Mouse (Mus musculus): Measurements from ENCODE around the gene Gpr88.

Gene Gpr88

DNA sequence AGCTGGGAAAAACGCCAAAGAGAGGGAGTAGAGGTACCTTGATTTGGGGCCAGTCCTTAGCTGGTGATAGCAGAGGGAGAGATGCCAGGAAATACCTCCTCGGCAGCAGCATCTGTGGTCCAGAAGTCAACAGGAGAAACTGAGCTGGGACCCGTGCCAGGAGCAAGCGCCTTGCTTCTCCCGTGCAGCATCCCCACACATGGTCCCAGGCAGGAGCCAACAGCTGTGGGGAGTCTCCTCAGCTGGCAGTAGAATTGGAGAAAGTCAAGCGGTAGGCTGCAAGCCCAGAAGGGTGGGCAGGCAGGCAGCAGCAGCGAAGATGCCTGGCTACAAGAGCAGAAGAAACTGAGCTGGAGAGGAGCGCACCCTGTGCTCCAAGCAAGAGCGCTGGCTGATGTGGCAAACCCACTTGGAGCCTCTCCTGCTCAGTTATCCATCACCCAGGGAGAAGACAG lies at the start of gene Gpr88:
TSS of gene Gpr88 (minus strand) at position 427 of the 455 bp plus-strand sequence.
- no peak for TF ChIP-seq GATA4 (IDR thresholded peaks at IDR 0.05; ENCODE audit: insufficient replicate concordance, low read length)

GRCm38 (mm10) chr3:116302581-116302980 lies 49.3 kb upstream of the Gpr88 start:
- no peak for TF ChIP-seq GATA4 (IDR thresholded peaks at IDR 0.05; ENCODE audit: insufficient replicate concordance, low read length)

GRCm38 (mm10) chr3:116301754-116302153 lies 48.5 kb upstream of the Gpr88 start:
- TF ChIP-seq GATA4 (IDR thresholded peaks at IDR 0.05; ENCODE audit: insufficient replicate concordance, low read length): no peak

GRCm38 (mm10) chr3:116298727-116299126 lies 45.4 kb upstream of the Gpr88 start:
- TF ChIP-seq GATA4 (IDR thresholded peaks at IDR 0.05; ENCODE audit: insufficient replicate concordance, low read length): no peak

- no peak for TF ChIP-seq GATA4 (IDR thresholded peaks at IDR 0.05; ENCODE audit: insufficient replicate concordance, low read length)
Observed at GRCm38 (mm10) chr3:116298003-116298402, 44.7 kb upstream of the Gpr88 start.

DNA sequence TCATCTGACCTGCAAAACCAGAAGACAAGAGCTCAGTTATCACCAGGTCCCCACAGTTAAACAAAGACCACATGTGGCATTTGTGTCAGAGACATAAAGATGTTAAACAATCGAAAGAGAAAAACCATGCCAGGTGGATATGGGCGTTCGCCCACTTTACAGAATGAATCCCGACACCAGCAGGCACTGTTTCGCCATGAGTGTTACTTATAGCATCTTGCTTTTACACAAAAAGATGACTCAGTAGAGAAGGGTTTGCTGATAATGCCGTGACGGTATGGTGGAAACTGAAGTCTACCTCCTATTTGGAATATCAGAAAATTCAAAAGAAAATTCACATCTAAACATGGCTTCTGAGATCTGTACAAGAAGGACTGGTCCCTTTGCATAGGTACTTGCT lies 43.9 kb upstream of the Gpr88 start:
- TF ChIP-seq GATA4 (IDR thresholded peaks at IDR 0.05; ENCODE audit: insufficient replicate concordance, low read length): no peak

DNA sequence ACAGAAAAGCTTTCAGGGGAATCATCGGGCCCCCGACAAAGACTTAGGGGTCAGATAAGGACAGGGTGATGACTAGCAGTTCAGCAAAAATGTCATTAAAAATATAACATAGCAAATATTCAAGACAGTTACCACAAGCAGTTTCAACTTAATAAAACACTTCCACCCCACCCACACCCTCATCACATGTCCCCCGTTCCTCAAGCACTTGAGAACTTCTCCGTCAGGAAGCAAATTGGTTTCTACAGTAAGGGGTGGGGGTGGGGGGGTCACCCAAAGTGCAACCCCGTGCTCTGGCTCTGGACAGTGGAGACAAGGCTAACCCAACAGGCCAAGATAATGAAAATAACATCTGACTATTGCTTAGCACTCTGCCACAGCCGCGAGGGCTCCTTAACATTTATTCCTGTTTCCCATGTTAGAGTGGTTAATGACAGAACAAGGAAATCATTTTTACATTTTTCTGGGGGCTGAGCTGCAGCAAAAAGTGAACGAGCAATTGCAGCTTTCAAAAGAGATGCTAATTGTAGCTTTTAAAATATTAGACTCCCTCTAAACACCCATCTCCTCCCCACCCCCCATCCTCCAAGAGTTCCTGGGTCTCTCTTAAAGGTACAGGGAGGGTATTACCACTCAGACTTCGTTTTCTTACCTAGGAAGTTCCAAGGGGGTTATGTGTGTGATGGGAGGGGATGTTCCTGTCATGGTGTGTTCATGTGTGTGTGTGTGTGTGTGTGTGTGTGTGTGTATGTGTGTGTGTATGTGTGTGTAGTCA lies 36.9 kb upstream of the Gpr88 start:
- TF ChIP-seq GATA4 (IDR thresholded peaks at IDR 0.05; ENCODE audit: insufficient replicate concordance, low read length): no peak

DNA sequence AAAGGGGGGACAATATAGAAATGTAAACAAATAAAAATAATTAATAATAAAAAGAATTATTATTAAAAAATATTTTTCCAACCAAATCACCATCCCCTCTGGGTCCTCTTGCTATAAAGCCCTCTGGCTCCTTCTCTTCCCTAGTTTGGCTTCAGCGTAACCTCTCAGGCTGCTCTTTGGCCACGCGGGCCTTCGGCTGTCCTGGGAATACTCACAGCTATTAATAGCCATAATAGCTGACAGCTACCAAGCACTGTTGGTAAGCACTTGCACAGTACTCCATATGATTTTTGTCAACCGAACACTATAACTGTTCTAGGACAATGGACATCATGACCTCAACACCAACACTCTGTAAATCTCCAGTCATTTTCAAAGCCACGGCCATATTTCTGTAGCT lies 35.5 kb upstream of the Gpr88 start:
- no peak for TF ChIP-seq GATA4 (IDR thresholded peaks at IDR 0.05; ENCODE audit: insufficient replicate concordance, low read length)

DNA sequence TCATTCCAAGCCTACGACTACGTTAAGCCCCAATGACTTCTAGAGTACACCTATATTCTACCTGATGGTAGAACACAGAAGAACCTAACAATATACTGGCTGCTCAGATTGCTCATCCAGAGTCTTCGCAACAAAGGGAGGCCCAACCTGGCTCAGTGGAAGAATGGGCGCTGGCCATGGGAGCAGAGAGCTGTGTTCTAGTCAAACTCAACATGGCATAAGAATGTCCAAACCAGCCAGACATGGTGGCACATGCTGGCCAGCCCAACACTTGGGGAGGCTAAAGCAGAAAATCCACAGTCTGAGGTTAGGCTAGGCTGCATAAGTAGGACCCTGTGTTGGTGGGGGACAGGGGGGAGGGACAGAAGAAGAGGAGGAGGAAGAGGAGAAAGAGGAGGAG lies 31.4 kb upstream of the Gpr88 start:
- TF ChIP-seq GATA4 (IDR thresholded peaks at IDR 0.05; ENCODE audit: insufficient replicate concordance, low read length): no peak

- TF ChIP-seq GATA4 (IDR thresholded peaks at IDR 0.05; ENCODE audit: insufficient replicate concordance, low read length): no peak
Observed at GRCm38 (mm10) chr3:116283996-116284395, 30.7 kb upstream of the Gpr88 start.

DNA sequence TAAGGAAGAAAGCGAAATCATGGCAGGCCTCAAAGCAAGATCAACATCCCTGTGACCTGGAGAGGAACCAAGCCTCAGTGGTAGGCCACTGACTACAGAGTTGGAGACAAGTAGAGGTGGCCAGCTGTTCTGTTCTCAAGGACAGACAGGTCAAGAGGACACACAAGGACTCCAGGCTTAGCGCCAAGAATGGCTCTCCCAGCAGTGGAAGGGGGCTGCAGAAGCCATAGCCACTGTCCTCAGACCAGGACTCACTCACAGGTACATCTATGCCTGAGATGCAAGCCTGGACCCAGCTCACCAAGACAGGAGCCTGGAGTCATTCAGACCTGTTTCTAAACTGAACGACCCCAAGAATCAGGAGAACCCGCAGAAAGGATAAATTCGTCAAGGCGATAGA lies 28.4 kb upstream of the Gpr88 start:
- TF ChIP-seq GATA4 (IDR thresholded peaks at IDR 0.05; ENCODE audit: insufficient replicate concordance, low read length): no peak

- TF ChIP-seq GATA4 (IDR thresholded peaks at IDR 0.05; ENCODE audit: insufficient replicate concordance, low read length): no peak
Observed at GRCm38 (mm10) chr3:116277146-116277545, 23.8 kb upstream of the Gpr88 start.

DNA sequence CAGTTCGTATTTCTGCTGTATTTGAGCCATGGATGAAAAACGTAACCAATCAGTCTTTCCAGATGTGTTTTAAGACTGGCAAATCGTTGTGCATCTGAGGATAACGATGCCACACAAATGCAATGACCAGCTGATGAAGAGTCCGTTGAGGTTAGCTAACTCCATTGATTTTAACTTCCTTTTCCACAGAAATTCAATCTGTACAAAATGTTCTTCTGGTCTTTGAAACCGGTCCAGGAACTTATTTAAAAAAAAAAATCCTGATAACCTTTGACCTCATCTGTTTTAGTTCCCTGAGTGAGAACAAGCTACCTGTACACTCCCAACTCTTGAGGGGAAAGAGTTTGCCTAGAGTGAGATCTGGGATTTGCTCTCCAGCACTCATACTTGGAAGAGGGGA lies 18.4 kb upstream of the Gpr88 start:
- no peak for TF ChIP-seq GATA4 (IDR thresholded peaks at IDR 0.05; ENCODE audit: insufficient replicate concordance, low read length)

DNA sequence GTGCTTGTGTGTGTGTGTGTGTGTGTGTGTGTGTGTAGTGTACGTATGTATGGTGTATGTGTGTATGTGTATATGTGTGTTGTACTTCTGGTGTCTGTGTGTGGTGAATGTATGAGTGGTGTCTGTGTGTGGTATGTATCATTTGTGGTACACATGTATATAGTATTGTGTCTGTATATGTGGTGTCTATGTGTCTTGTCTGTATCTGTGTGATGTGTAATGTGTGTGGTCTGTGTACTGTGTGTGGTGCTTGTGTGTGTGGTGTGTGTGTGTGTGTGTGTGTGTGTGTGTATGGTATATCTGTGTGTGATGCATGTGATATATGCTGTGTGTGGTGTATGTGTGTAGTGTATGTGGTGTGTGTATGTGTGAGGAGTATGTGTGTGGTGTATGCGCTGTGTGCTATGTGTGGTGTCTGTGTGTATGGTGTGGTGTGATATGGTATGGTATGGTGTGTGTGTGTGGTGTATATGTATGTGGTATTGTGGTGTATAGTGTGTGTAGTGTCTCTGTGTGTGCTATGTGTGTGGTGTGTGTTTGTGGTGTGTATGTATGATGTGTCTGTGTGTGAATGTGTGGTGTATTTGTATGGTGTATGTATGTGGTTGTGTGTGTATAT lies 13.8 kb upstream of the Gpr88 start:
- TF ChIP-seq GATA4 (IDR thresholded peaks at IDR 0.05; ENCODE audit: insufficient replicate concordance, low read length): no peak

DNA sequence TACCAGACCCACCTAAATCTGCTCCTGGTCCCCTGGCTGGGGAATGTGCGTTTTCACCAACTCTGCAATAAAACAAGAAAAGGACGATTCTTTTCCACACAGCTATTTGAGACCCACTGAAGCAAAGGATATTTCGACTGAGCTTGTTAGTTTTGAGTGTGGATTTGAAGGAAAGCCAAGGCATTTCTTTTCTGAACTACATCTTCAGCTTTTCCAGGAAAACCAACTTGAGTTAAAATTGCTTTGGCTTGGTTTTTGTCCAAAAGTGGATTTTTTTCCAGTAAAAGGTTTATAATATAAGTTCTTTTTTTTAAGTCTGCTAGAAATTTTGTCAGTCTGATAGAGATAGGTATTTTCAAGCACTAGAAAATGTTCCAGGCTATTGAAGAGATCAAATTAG lies 13.1 kb upstream of the Gpr88 start:
- no peak for TF ChIP-seq GATA4 (IDR thresholded peaks at IDR 0.05; ENCODE audit: insufficient replicate concordance, low read length)

DNA sequence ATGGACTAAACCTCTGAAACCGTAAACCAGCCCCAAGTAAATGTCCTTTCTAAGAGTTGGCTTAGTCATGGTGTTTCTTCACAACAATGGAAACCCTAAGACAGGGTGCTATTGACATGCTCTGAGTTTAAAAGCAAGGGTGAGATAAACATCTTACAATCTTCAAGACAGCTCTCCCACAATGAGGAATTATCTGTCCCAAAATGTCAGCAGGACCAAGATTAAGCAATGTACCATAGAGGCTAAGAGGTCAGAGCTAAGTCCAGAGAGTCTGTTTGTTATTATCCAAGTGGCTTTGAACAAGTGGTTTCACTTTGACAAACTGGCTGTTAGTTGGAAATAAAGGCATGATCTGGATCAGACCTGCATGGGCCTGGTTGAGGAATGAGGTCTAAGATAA lies 10.7 kb upstream of the Gpr88 start:
- no peak for TF ChIP-seq GATA4 (IDR thresholded peaks at IDR 0.05; ENCODE audit: insufficient replicate concordance, low read length)

GRCm38 (mm10) chr3:116263061-116263460 lies 9.8 kb upstream of the Gpr88 start:
- no peak for TF ChIP-seq GATA4 (IDR thresholded peaks at IDR 0.05; ENCODE audit: insufficient replicate concordance, low read length)

Measured in liver, adult (tissue).